Comparison of ENCODE assay signal across 12 mouse cellular contexts in the genomic region with DNA sequence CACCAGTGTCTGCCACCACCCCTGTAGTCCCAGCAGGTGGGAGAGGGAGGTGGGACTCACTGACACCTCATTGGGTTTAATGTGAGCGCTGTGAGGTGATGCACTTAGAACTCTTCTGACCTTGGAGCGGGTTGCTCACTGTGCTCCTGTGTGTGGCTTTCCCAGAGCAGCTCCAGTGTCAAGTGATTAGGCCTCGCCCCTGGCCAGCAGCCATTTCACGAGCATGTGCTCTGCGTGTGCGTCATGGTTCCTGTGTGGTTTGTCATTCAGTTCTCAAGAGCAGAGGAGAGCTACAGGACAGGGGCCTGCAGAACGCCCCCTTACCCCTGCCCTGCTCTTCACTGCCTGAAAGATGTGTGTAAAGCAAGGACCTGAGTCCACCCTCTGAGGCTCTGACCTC.
"Had no signal": no experiment of that assay in that cellular context is flagged by ENCODE, and none has a peak within 500 bp of the region (broad histone marks: within the 10 kb centered on the region; RNA-seq: fewer than 3 reads in every experiment).

No protein-coding gene starts in this region.

- DNase-seq: kidney, postnatal 25 days; layer of hippocampus, adult 9-11 months; layer of hippocampus, postnatal 36 days; left cerebral cortex, postnatal 4 days; lung, adult 18-20 months; thymus, adult 18-20 months; thymus, postnatal 14 days had no signal

- H3K27me3 ChIP-seq: limb, embryonic 13.5 days; midbrain, embryonic 13.5 days; neural tube, embryonic 15.5 days; stomach, embryonic 15.5 days had no signal

- H3K9ac ChIP-seq: limb, embryonic 13.5 days; liver, embryonic 14.5 days; midbrain, embryonic 13.5 days; neural tube, embryonic 15.5 days; stomach, embryonic 15.5 days had no signal

- H3K27ac ChIP-seq: limb, embryonic 13.5 days; liver, embryonic 14.5 days; midbrain, embryonic 13.5 days; neural tube, embryonic 15.5 days; stomach, embryonic 15.5 days had no signal

- H3K9me3 ChIP-seq: limb, embryonic 13.5 days; midbrain, embryonic 13.5 days; neural tube, embryonic 15.5 days; stomach, embryonic 15.5 days had no signal

- H3K4me3 ChIP-seq: limb, embryonic 13.5 days; midbrain, embryonic 13.5 days; neural tube, embryonic 15.5 days; stomach, embryonic 15.5 days had no signal

- H3K4me1 ChIP-seq: limb, embryonic 13.5 days; midbrain, embryonic 13.5 days; neural tube, embryonic 15.5 days; stomach, embryonic 15.5 days had no signal

- H3K4me2 ChIP-seq: limb, embryonic 13.5 days; midbrain, embryonic 13.5 days; neural tube, embryonic 15.5 days; stomach, embryonic 15.5 days had no signal

- ATAC-seq: midbrain, embryonic 13.5 days had no signal
